Mouse (Mus musculus) cerebellum, adult 11 months (tissue): ENCODE data around the gene Ddx49.

Experiments
- DNase-seq: peaks from one replicate; pipeline ENCODE4 v3.0.0; 2022

Gene Ddx49

DNA sequence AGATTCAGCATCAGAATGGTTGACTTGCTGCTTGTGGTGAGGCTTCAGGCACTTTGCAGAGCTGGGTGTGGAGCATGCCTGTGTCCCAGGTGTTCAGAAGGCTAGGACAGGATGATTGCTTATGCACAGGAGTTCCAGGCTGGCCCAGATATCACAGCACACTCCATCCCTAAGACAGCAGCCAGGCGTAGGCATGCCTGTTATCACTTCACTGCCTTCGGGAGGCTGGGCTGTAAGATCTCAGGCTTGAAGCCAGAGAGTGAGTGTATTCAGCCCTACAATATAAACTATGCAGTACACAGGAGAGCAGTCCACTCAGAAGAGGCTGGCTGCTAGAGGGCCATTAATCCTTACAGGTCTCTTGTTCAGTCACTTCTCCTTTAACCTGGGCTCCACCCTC, 43.2 kb downstream of the Ddx49 start:
- no peak for DNase-seq

DNA sequence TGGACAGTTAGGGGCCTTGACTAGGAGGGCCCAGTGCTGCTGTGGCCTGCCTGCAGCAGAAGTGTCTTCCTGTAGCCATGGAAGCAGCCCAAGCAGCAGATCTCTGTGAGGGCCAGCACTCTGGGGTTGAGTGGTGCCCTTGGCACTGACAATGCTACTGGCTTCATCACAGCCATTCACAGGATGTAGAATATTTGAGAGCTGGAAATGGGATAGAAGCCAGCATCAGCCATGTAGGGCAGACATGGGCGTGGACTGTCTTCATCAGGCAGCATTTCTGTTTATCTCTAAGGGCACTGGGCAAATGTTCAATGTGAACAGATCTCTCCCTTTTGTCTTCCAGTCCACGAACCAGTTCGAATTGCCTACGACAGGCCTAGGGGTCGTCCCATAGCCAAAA, 43.7 kb downstream of the Ddx49 start:
- no peak for DNase-seq

DNA sequence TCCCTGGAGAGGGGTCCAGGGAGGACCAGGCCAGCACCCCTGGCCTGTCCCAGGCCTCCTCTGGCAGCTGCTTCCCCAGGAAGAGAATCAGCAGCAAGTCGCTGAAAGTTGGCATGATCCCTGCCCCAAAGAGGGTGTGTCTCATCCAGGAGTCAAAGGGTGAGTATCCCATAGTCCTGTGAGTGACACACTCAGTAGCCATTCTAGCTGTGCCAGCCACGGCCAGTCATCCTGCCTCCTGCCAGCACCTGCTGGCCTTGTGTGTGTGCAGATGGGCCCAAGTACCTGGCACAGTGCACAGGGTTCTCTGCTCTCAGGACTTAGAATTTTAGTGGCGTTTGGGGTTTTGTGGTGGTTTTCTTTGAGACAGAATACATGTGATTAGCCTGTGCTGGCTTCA, 44.8 kb downstream of the Ddx49 start:
- peak; percentile 47 for DNase-seq

DNA sequence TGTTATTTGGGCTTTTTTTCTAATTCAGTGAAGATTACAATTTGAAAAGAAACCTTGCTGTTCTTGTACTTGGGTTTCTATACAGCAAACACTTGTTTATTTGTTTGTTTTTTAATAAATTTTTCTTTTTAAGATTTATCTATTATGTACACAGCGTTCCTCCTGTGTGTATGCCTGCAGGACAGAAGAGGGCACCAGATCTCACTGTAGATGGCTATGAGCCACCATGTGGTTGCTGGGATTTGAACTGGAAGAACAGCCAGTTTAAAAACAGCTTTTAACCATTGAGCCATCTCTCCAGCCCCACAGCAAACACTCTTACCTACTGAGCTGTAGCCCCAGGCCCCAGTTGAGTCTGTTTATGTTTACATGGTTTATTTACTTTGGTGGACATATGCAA, 47.7 kb downstream of the Ddx49 start:
- DNase-seq, result no peak

DNA sequence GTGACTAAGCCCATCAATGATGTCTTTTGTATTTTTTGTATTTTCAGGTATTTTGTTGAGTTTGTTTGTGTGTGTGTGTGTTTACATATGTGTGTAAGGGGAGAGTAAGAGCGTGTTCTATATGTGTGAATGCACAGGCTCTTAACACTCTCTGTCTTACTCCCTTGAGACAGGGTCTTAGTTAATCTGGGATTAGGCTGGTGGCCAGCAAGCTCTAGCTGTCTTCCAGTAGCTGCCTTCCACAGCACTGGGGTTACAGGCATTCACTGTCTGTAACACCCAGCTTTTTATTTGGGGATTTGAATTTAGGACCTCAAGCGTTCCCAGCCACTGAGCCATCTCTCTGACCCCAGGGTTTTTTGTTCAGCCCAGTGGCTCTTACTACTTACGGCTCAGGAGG, 54.4 kb downstream of the Ddx49 start:
- DNase-seq, result no peak

DNA sequence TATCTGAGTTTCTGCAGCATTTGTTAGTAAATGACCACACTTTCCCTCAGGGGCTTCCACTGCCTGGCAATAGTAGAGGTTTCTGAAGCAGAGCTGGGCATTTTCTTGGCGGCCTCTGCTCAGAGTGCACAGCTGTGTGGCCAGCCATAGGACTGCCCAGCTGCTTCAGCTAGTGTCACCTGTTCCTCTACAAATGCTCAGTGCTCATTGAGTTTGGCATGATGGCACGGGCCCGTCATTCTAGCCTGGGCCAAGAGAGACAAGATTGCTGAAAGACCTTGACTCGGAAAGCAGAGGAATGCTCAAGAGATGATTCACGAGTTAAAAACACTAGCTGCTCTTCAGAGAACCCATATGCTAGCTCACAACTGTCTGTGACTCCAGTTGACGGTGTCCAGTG, 55.7 kb downstream of the Ddx49 start:
- no peak for DNase-seq
